In genomic region chr9:118737601-118738137, GRCm38 (mm10) we compare ENCODE assay signal across 9 mouse cellular contexts.
DNase-seq lines count a peak whose midpoint lies in the region; ATAC-seq lines count a peak whose summit lies in the region.
"Had no signal": no experiment of that assay in that cellular context is flagged by ENCODE, and none has a peak within 500 bp of the region (broad histone marks: within the 10 kb centered on the region; RNA-seq: fewer than 3 reads in every experiment).

No protein-coding gene starts in this region.

- H3K9ac ChIP-seq in intestine, embryonic 14.5 days (ENCODE audit: low read length), result no peak overlapping the region
- H3K9ac ChIP-seq in forebrain, embryonic 12.5 days, result no peak overlapping the region

- peaks cover 32% of the 10 kb centered on the region for H3K4me1 ChIP-seq in intestine, embryonic 14.5 days (replicated peaks; ENCODE audit: control insufficient read depth, insufficient read depth, low read length)
- H3K4me1 ChIP-seq in forebrain, embryonic 12.5 days, result no peaks in the 10 kb centered on the region

- no peak overlapping the region for H3K4me2 ChIP-seq in intestine, embryonic 14.5 days (ENCODE audit: low read length)
- no peak overlapping the region for H3K4me2 ChIP-seq in forebrain, embryonic 12.5 days

- peak overlapping the region; percentile 85 for H3K27ac ChIP-seq in intestine, embryonic 14.5 days (ENCODE audit: low read depth)
- no peak overlapping the region for H3K27ac ChIP-seq in forebrain, embryonic 12.5 days
- H3K27ac ChIP-seq: macrophage had no signal

- H3K36me3 ChIP-seq in intestine, embryonic 14.5 days (ENCODE audit: control insufficient read depth, insufficient read depth, low read length), result no peaks in the 10 kb centered on the region
- H3K36me3 ChIP-seq in forebrain, embryonic 12.5 days (replicated peaks), result no peaks in the 10 kb centered on the region

- peak; percentile 93 for DNase-seq in Muller cell, postnatal 12 days (ENCODE audit: inconsistent ontology term)
- DNase-seq in fibroblast of lung, adult 2 months (ENCODE audit: low read depth), result peak; percentile 76
- DNase-seq in intestine, embryonic 14.5 days (ENCODE audit: low spot score), result peak; percentile 67
- DNase-seq in lung, postnatal 14 days, result peak; percentile 79
- no peak for DNase-seq in thymus, postnatal 14 days
- no peak for DNase-seq in thymus, postnatal 4 days

- WGBS in intestine, embryonic 14.5 days, result 14% methylated on average over 9 of the region's 9 CpGs
- WGBS in forebrain, embryonic 12.5 days, result 62% methylated on average over 9 of the region's 9 CpGs

- no peak overlapping the region for H3K4me3 ChIP-seq in intestine, embryonic 14.5 days (ENCODE audit: low read depth, low read length)
- no peak overlapping the region for H3K4me3 ChIP-seq in forebrain, embryonic 12.5 days (replicated peaks)

- H3K9me3 ChIP-seq in intestine, embryonic 14.5 days (ENCODE audit: control insufficient read depth, low read length), result no peaks in the 10 kb centered on the region
- no peaks in the 10 kb centered on the region for H3K9me3 ChIP-seq in forebrain, embryonic 12.5 days

- no peaks in the 10 kb centered on the region for H3K27me3 ChIP-seq in intestine, embryonic 14.5 days (replicated peaks; ENCODE audit: control insufficient read depth, insufficient read depth, low read length)
- H3K27me3 ChIP-seq in forebrain, embryonic 12.5 days, result no peaks in the 10 kb centered on the region

- peak; percentile 84 for ATAC-seq in intestine, embryonic 14.5 days (replicated peaks; ENCODE audit: low FRiP score, low TSS enrichment, low read depth)
- ATAC-seq in forebrain, embryonic 12.5 days (ENCODE audit: low FRiP score), result no peak
- no peak for ATAC-seq in CD4-positive, CD25-positive, alpha-beta regulatory T cell, adult 4 months

Comparison
In these comparisons a context has a peak if more than half of its experiments do, and no peak if none do; other contexts are left out.
1. DNase-seq: peak in Muller cell, postnatal 12 days (single experiment), fibroblast of lung, adult 2 months (single experiment), intestine, embryonic 14.5 days (single experiment) and lung, postnatal 14 days (single experiment); none in thymus, postnatal 14 days (single experiment) and thymus, postnatal 4 days (single experiment).